Mouse (Mus musculus) liver, embryonic 12.5 days (tissue): ENCODE results near the gene Gm10719. TPM values are rescaled to one million over a fixed set of nuclear protein-coding genes. Genes with fewer than 3 reads are reported as not detected.
"Not testable (repeated sequence)": the region's sequence is repeated elsewhere in the genome, so short reads cannot be mapped to it uniquely, and the experiment has no call there.

Experiments used
- ATAC-seq: fragments of 200-750 bp; cut with Nextera tagmentation; 2 replicates; pipeline ENCODE4 v1.8.0; 2017; ENCODE audit warnings: moderate number of reproducible peaks, mild to moderate bottlenecking, moderate library complexity
- H3K27ac ChIP-seq: fragments of 300-500 bp; sonication (generic); 2 replicates; pipeline ENCODE4 v1.5.1; 2016; ENCODE audit warnings: mild to moderate bottlenecking
- H3K27me3 ChIP-seq: fragments of 300-500 bp; sonication (generic); replicated peaks from 2 replicates; pipeline ENCODE4 v1.6.1; 2016; ENCODE audit warnings: mild to moderate bottlenecking, moderate library complexity
- H3K36me3 ChIP-seq: fragments of 300-500 bp; sonication (generic); 2 replicates; pipeline ENCODE4 v1.6.1; 2016; ENCODE audit warnings: mild to moderate bottlenecking, moderate library complexity
- H3K4me1 ChIP-seq: fragments of 300-500 bp; sonication (generic); 2 replicates; pipeline ENCODE4 v1.6.1; 2016
- H3K4me2 ChIP-seq: fragments of 300-500 bp; sonication (generic); 2 replicates; pipeline ENCODE4 v1.6.1; 2016; ENCODE audit warnings: mild to moderate bottlenecking, moderate library complexity
- H3K4me3 ChIP-seq: fragments of 300-500 bp; sonication (generic); 2 replicates; pipeline ENCODE4 v1.5.1; 2016; ENCODE audit warnings: mild to moderate bottlenecking, moderate library complexity
- H3K9ac ChIP-seq: fragments of 300-500 bp; sonication (generic); 2 replicates; pipeline ENCODE4 v1.6.1; 2016; ENCODE audit warnings: mild to moderate bottlenecking, moderate library complexity
- H3K9me3 ChIP-seq: fragments of 300-500 bp; sonication (generic); replicated peaks from 2 replicates; pipeline ENCODE4 v1.6.1; 2016; ENCODE audit warnings: mild to moderate bottlenecking, moderate library complexity
- WGBS: fragments of 180-500 bp; shearing (Covaris S2); methylation state at CpG from one replicate; pipeline ENCODE4 v1.1.7; 2016; ENCODE audit not compliant: insufficient replicate concordance; 5-methylcytosine and 5-hydroxymethylcytosine counted together
- polyA plus RNA-seq: library from polyadenylated mRNA; unstranded; fragments of >200 nt; fragmentation: Nextera tagmentation; extraction: Ambion mirVana; gene quantifications from 2 replicates; pipeline ENCODE4 v1.2.1, GENCODE M21; 2016

The Gm10719 gene
- polyA plus RNA-seq = not detected in 2 replicates

- H3K4me1 ChIP-seq, ATAC-seq, H3K4me2 ChIP-seq, H3K36me3 ChIP-seq, H3K9me3 ChIP-seq, H3K27ac ChIP-seq, H3K27me3 ChIP-seq, H3K4me3 ChIP-seq, H3K9ac ChIP-seq: not testable (repeated sequence)
- WGBS = 61% methylated on average over 1 of the region's 9 CpGs
Measured at GRCm38 (mm10) chr9:3017108-3017507, at the start of gene Gm10719. Gene Gm10719, plus strand, starts transcription at chr9:3017408.

- not testable (repeated sequence) for H3K27ac ChIP-seq, H3K4me3 ChIP-seq, H3K36me3 ChIP-seq, H3K27me3 ChIP-seq, ATAC-seq, H3K9ac ChIP-seq, H3K9me3 ChIP-seq, H3K4me1 ChIP-seq, H3K4me2 ChIP-seq
- 62% methylated on average over 12 of the region's 12 CpGs for WGBS
Measured at GRCm38 (mm10) chr9:3000445-3000972, 16.7 kb upstream of the Gm10719 start, which contains the start of gene Gm10722. Gene Gm10722, plus strand, starts transcription at chr9:3000922.

DNA sequence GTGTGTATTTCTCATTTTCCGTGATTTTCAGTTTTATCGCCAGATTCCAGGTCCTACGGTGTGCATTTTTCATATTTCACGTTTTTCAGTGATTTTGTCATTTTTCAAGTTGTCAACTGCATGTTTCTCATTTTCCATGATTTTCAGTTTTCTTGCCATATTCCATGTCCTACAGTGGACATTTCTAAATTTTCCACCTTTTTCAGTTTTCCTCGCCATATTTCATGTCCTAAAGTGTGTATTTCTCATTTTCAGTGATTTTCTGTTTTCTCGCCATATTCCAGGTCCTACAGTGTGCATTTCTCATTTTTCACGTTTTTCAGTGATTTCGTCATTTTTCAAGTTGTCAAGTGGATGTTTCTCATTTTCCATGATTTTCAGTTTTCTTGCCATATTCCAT is 16.2 kb upstream of the Gm10719 start:
- not testable (repeated sequence) for ATAC-seq, H3K27me3 ChIP-seq, H3K9me3 ChIP-seq, H3K4me3 ChIP-seq, H3K4me1 ChIP-seq, H3K4me2 ChIP-seq, H3K27ac ChIP-seq, H3K9ac ChIP-seq, H3K36me3 ChIP-seq
- 54% methylated on average over 8 of the region's 8 CpGs for WGBS

- ATAC-seq = peak; percentile 75
- H3K36me3 ChIP-seq, H3K4me3 ChIP-seq, H3K9me3 ChIP-seq, H3K27me3 ChIP-seq, H3K27ac ChIP-seq, H3K4me2 ChIP-seq, H3K4me1 ChIP-seq: not testable (repeated sequence)
- 56% methylated on average over 9 of the region's 11 CpGs for WGBS
- H3K9ac ChIP-seq = 0 out of 2 replicates have a peak overlapping the region, but pooled peaks have one; percentile 0
Measured at GRCm38 (mm10) chr9:3001948-3002659, 15.1 kb upstream of the Gm10719 start.

GRCm38 (mm10) chr9:3002794-3003396 is 14.3 kb upstream of the Gm10719 start, which contains the start of gene Gm11168:
Gene Gm11168, plus strand, starts transcription at chr9:3003346.
- H3K4me2 ChIP-seq, H3K4me3 ChIP-seq, H3K27ac ChIP-seq, H3K36me3 ChIP-seq, H3K9me3 ChIP-seq, H3K4me1 ChIP-seq, ATAC-seq, H3K27me3 ChIP-seq: not testable (repeated sequence)
- H3K9ac ChIP-seq = 0 out of 2 replicates have a peak within 1 kb of the TSS, but pooled peaks have one; percentile 0
- WGBS = 58% methylated on average over 6 of the region's 14 CpGs

GRCm38 (mm10) chr9:3006179-3006578 is 11.0 kb upstream of the Gm10719 start:
- not testable (repeated sequence) for H3K36me3 ChIP-seq, H3K9me3 ChIP-seq, H3K4me1 ChIP-seq, H3K4me2 ChIP-seq, H3K4me3 ChIP-seq, H3K27me3 ChIP-seq, H3K27ac ChIP-seq, H3K9ac ChIP-seq
- 0 out of 2 replicates have a peak, but pooled peaks have one; percentile 19 for ATAC-seq
- WGBS = 65% methylated on average over 1 of the region's 5 CpGs

DNA sequence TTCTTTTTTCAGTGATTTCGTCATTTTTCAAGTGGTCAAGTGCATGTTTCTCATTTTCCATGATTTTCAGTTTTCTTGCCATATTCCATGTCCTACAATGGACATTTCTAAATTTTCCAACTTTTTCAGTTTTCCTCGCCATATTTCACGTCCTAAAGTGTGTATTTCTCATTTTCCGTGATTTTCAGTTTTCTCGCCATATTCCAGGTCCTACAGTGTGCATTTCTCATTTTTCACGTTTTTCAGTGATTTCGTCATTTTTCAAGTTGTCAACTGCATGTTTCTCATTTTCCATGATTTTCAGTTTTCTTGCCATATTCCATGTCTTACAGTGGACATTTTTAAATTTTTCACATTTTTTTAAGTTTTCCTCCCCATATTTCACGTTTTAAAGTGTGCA is 10.6 kb upstream of the Gm10719 start:
- WGBS = 59% methylated on average over 8 of the region's 8 CpGs
- not testable (repeated sequence) for H3K4me3 ChIP-seq, H3K9ac ChIP-seq, H3K27me3 ChIP-seq, H3K4me1 ChIP-seq, H3K4me2 ChIP-seq, H3K27ac ChIP-seq, H3K9me3 ChIP-seq, H3K36me3 ChIP-seq
- peak; percentile 71 for ATAC-seq

DNA sequence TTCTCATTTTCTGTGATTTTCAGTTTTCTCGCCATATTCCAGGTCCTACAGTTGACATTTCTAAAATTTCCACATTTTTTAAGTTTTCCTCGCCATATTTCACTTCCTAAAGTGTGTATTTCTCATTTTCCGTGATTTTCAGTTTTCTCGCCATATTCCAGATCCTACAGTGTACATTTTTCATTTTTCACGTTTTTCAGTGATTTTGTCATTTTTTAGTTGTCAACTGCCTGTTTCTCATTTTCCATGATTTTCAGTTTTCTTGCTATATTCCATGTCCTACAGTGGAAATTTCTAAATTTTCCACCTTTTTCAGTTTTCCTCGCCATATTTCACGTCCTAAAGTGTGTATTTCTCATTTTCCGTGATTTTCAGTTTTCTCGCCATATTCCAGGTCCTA is 9.9 kb upstream of the Gm10719 start:
- H3K36me3 ChIP-seq, H3K9ac ChIP-seq, H3K27ac ChIP-seq, H3K27me3 ChIP-seq, ATAC-seq, H3K4me2 ChIP-seq, H3K4me1 ChIP-seq, H3K4me3 ChIP-seq, H3K9me3 ChIP-seq: not testable (repeated sequence)
- WGBS = 68% methylated on average over 8 of the region's 9 CpGs

- not testable (repeated sequence) for H3K36me3 ChIP-seq, H3K27ac ChIP-seq, H3K9ac ChIP-seq, H3K4me1 ChIP-seq, H3K4me2 ChIP-seq, H3K9me3 ChIP-seq, H3K27me3 ChIP-seq, H3K4me3 ChIP-seq
- 0 out of 2 replicates have a peak, but pooled peaks have one; percentile 38 for ATAC-seq
- WGBS = no CpG with 5 or more reads among the region's 5 CpGs
Measured at GRCm38 (mm10) chr9:3009331-3009730, 7.9 kb upstream of the Gm10719 start.

GRCm38 (mm10) chr9:3012054-3012621 is 5.1 kb upstream of the Gm10719 start:
- ATAC-seq = peak; percentile 6; the same call in 1 of the 2 replicates
- H3K4me1 ChIP-seq, H3K9me3 ChIP-seq, H3K27ac ChIP-seq, H3K9ac ChIP-seq, H3K36me3 ChIP-seq, H3K4me3 ChIP-seq, H3K4me2 ChIP-seq, H3K27me3 ChIP-seq: not testable (repeated sequence)
- 63% methylated on average over 3 of the region's 7 CpGs for WGBS

DNA sequence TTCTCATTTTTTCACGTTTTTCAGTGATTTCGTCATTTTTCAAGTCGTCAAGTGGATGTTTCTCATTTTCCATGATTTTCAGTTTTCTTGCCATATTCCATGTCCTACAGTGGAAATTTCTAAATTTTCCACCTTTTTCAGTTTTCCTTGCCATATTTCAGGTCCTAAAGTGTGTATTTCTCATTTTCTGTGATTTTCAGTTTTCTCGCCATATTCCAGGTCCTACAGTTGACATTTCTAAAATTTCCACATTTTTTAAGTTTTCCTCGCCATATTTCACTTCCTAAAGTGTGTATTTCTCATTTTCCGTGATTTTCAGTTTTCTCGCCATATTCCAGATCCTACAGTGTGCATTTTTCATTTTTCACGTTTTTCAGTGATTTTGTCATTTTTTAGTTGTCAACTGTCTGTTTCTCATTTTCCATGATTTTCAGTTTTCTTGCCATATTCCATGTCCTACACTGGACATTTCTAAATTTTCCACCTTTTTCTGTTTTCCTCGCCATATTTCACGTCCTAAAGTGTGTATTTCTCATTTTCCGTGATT is 4.4 kb upstream of the Gm10719 start, which contains the start of gene Gm10721:
Gene Gm10721, plus strand, starts transcription at position 408 of the 547 bp plus-strand sequence.
- no CpG with 5 or more reads among the region's 11 CpGs for whole genome bisulfite sequencing
- not testable (repeated sequence) for H3K9me3 ChIP-seq

GRCm38 (mm10) chr9:3015354-3015753 is 1.9 kb upstream of the Gm10719 start, which contains the start of gene Gm10720:
Gene Gm10720, plus strand, starts transcription at chr9:3015654.
- not testable (repeated sequence) for H3K27ac ChIP-seq, H3K9me3 ChIP-seq, H3K4me1 ChIP-seq, H3K9ac ChIP-seq, H3K4me2 ChIP-seq, H3K27me3 ChIP-seq, H3K36me3 ChIP-seq, H3K4me3 ChIP-seq, ATAC-seq
- WGBS = 56% methylated on average over 5 of the region's 9 CpGs

More for the DNA sequence above, 4.4 kb upstream of the Gm10719 start, which contains the start of gene Gm10721:
- not testable (repeated sequence) for H3K27me3 ChIP-seq, H3K36me3 ChIP-seq, H3K4me2 ChIP-seq, H3K9ac ChIP-seq, H3K27ac ChIP-seq, H3K4me3 ChIP-seq, H3K4me1 ChIP-seq
- ATAC-seq = peak; percentile 46; the same call in 1 of the 2 replicates
